Mouse (Mus musculus): ENCODE results near the gene Mvd. TPM values are rescaled to one million over a fixed set of nuclear protein-coding genes. Genes with fewer than 3 reads are reported as not detected.

Gene Mvd
- total RNA-seq, 4 experiments from 2014 or later = 19.0 to 36.1 (median 25.0) TPM

DNA sequence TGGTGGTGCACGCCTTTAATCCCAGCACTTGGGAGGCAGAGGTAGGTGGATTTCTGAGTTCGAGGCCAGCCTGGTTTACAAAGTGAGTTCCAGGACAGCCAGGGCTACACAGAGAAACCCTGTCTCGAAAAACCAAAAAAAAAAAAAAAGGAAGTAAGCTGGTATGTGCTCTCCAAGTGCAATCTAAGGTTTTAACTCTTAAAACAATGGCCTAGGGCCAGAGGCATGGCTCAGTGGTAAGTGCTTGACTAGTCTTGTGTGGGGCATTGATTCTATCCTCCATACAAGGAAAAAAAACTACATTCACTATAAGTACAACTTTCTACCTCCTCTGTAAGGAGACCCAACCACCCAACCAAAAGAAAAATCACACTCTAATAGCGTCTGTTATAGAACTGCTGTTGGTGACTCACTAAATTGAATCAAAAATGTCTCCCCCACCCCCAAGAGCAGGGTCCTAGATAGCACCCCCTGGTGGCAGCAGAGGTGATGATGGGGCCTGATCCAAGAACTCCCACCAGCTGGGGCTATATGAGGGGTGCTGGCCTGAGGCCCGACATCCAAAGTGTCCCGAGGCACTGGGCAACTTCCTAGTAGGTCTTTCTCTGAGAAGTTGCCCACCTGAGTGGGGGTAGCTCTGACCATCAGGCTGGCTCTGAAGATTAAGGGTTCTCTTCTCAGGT lies 16.1 kb upstream of the Mvd start:
- DNase-seq (ENCODE audit: low spot score in 2 of 2) = no peak

DNA sequence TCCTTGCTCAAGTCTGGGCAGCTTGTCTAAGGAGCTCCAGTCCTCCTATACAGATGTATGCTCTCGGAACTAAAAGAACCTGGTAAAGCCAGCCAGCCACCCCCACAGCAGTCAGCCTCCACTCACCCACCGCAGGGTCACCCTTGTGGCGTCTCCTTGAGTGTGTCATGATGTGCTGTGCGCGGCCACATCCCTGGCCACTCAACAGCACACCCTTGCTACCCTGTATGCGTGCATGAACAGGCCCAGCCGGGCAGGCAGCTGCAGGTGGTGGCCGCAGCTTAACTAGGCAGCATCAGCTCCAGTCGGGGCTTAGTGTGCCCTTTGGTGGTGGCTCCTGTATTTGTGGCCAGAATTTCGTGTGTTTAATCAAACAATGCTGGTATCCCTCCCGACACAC lies 13.9 kb upstream of the Mvd start:
- no peak for DNase-seq (ENCODE audit: low spot score in 2 of 2)

DNA sequence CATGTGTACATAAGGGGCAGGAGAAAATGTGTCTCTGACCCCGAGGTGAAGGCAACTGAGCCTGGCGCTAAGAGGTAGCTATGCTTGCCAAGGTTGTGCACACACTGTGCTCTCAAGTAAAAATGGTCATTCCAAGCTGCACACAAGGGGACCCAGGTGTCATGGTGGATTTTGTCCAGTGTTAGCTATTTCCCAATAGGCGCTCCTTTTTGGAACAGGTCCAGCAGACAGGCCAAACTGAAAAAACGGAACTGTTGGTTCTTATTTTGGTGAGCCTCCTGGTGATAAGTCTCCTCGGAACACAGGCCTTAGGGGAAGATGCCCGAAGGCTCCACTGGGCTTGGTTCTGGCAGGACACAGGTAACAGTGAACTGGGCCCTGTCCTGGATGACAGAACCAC lies 11.2 kb upstream of the Mvd start:
- no peak for DNase-seq (ENCODE audit: low spot score in 2 of 2)

DNA sequence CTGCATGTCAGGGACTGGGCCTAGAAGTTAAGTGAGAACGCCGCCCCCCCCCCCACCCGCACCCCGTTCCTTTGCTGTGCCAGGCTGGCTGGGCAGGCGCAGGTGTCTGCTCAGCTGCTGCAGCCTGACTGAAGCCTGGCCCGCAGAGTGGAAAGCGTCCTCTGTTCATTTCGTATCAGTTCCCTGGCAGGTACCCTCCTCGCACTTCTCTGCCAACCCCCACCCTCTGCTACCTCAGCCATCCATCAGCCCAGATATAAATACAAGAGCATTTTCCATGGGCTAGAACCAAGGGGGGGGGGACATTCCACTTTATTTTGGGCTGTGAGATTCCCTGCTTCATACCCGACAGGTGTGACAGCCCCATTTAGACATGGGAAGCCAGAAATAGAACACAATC lies 8.9 kb upstream of the Mvd start:
- no peak for DNase-seq (ENCODE audit: low spot score in 2 of 2)

DNA sequence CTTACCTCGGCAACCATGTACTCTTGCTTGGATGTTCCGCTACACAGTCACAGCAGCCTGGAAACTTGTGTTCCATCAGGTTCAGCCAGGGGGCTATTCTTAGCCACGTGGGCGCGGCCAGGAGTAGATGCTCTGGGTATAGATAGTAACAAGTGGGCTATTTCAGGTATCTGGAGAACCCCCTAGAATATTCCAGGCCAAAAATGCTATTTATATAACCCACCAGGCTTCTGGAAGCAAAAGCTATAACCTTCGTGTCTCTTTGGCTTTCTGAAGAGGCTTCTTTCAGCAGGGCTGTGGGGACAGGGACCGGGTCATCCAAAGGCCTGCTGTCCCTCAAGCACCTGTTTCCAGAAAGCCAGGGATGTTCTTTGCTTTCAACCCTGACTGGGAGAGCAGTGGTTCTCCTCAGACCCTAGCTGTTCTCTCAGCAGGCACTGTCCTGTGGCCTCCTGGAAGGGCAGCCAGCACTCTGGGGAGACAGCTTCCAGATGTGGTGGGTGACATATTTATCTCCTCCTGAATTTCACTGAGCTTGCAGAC lies 8.0 kb upstream of the Mvd start:
- no peak for DNase-seq (ENCODE audit: low spot score in 2 of 2)

DNA sequence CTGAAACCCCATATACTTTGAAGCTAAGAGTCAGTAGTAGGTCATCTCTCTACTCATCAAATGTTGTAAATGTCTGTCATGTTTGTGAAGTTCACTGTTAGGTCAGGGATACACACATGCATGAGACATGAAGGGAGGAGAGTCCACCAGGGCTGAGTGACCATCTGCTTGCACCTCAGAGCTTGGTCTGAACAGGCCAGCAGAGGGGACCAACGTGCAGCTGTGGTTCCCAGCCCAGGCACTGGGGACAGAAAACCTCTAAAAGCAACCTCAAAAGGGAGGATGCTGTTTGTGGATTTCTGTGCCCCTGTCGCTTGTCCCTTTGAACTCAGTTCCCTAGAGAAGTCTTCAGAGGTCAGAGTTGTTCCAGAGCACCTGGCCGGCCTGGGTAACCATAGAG lies 2.0 kb upstream of the Mvd start:
- DNase-seq (ENCODE audit: low spot score in 2 of 2) = no peak

DNA sequence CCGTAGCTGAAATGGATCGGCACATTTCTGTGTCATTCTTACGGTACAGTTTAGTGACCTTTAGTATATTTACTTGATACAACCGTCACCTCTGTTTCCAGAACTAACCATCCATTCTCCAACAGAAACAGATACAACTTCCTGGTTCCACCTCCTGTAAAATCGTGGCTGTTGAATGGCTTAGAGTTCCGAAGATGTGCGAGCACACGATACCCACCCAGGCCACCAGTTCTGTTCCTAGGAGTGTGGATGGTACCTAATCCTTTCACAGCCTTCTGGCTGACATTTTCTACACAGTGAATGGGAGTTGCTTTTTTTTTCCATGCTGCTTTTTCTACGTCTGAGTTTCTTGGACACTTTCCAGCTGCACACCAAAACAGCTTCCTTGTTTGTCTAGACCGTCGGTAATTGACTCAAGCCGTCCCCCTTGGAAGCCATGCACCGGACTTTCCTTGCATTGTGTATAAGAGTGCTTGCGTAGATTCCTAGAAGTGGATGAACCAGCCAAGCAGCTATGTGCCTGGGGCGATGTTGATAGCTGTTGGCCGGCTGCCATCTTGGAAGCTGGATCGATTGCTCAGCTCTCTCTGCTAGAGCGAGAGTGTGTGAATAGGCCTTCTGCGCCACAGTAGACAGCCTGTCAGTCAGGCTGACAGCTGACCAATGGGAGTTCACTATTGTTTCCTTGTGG lies 981 bp upstream of the Mvd start:
- peak; percentile 88 to 89 for DNase-seq (ENCODE audit: low spot score in 2 of 2)

DNA sequence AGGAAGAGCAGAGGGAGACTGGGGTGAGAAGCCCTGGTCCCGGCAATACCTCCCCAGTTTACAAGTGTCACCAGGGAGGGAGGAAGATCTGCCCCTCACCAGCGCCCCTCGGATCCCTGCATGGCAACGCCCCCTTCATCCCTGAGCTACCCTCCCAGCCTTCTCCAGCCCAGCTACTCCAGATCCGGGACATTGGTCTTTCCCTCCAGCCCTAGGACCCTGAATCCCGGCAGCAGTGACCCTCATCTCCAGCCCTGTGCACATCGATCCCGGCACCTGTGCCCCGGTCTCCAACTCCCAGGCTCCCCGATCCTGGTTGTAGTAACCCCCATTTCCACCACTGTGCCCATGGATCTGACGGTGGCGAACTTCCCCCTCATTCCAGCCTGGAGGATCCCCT lies 441 bp downstream of the Mvd start:
- DNase-seq (ENCODE audit: low spot score in 2 of 2) = no peak

DNA sequence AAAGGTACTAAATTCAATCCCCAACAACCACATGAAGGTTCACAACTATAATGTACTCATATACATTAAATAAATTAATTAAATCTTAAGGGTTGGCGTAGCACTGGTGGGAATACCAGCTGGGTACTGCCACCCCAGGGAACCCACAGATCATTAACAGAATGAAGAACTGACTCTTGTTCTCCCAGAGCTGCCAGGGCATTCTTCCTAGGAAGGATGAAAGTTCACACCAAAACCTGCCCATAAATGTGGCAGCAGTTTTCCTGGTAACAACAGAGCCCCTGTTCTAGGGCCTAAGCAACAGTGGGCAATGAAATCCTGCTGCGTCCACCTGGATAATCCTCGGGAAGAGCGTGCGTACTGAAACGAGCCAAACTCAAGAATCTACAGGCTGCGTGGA lies 866 bp downstream of the Mvd start:
- no peak for DNase-seq (ENCODE audit: low spot score in 2 of 2)

DNA sequence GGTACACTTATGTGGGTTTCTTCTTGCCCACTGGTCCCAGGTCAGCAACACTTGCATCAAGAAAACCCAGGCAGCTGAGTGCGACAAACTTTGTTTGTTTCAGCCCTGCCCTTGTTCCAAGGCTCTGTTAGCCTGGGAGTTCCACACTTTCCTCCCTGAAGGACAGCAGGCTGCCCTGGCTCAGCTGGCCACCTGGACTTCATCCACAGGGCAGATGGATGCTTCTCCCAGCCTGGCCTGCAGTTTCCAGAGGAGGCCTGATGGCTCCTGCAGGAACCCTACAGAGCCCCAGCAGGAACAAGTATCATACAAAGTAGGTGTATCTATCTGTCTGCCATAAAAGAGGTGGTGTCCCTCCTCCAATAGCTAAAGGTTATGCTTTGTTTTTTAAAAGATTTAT lies 1.9 kb downstream of the Mvd start:
- no peak for DNase-seq (ENCODE audit: low spot score in 2 of 2)

DNA sequence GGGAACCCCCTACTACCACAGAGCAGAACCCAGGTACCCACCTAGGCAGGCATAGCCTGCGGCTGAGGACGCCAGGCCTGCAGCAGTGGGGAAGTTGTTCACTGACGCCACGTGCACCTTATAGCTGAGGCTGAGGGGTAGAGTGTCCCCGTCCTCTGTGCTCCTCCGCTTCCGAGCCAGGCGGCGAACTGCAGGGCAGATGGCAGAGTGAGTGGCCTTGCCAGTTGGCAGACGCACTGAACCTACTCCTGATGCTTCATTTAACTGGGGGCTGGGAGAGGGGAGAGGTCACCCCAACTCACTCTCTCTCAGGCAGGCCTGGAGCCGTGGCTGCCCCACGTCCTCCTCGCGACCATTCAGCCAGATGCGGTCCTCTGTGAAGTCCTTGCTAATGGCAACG lies 3.9 kb downstream of the Mvd start:
- DNase-seq (ENCODE audit: low spot score in 2 of 2) = no peak

DNA sequence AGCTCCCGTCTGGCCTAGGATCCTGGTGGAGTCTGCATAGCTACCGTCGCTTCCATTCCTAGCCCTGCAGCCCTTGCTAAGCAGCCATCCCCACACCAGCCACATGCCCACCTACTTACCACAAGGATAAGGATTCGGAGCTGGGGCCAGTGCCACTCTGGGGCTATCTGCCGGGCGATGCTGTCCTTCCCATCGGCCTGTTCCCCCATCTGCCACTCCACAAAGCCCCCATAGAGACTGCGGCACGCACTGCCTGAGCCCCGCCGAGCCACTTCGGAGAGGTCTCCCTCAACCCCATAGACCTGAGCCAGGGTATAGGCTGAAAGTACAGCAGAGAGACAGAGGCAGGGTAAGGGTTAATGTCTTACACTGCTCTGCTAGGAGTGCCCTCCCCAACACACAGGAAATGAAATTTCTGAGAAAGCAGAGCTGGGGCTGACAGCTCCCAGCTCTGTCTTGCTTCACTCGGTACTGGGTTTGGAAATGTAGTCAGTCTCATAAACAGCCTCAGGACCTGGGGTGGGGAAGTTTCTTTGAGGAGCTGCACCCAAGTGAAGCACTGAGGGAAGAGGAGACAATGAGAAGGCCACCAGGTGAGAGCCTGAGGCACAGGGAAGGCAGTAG lies 5.4 kb downstream of the Mvd start:
- no peak for DNase-seq (ENCODE audit: low spot score in 2 of 2)

DNA sequence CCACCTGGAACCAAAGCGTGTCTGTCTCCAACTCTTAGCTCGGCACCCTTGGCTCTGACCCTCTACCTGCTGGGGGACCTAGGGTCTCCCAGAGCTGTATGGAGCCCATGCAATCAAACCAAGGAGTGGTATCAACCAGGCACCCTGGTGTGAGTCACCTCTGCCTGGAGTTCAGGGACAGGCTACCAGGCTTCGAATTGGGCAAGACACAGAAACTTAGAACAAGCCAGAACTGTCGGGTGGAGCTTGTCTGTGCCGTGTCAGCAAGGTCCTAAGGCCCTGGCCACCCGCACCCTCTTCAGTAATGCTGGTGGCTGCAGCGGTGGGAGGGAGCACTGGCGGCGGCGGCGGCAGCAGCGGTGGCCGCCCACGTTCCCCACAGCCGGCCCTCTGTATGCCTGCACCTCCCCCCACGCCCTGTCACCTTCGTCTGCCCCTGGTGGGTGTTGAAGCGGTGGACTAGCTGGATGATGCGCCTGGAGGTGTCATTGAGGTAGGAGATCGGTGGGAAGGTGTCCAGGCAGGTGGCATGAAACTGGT lies 6.6 kb downstream of the Mvd start:
- no peak for DNase-seq (ENCODE audit: low spot score in 2 of 2)

DNA sequence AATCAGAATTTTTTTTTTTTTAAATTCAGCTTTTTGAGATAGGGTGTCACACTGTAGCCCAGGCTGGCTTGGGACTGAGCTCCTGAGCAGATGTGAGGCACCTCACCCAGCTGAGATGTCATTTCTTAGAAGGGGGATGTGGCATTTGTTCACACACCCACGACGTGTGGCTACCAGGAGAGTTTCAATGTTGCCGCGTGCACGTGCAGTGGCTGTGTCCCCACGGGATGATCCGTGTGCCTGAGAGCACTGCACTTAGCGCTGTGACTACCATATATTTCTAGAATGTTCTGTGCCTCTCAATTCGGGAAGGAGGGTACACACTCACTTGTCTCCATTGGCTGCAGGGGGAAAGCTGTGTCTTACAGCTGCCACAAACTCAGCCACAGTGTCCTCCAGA lies 7.1 kb downstream of the Mvd start:
- no peak for DNase-seq (ENCODE audit: low spot score in 2 of 2)

DNA sequence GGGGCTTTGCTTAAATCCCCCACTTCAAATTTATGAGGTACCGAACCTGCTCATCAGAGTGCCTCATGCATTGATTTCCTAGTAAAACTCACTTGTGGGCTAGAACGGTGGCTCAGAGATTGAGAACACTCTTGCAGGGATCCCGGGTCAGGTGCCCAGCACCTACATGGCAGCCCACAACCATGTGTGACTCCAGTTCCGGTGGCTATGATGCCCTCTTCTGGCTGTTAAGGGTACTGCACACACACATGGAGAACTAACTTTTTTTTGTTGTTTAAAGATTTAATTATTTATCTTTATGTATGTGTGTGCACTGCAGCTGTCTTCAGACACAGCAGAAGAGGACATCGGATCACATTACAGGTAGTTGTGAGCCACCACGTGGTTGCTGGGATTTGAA lies 7.8 kb downstream of the Mvd start:
- no peak for DNase-seq (ENCODE audit: low spot score in 2 of 2)

DNA sequence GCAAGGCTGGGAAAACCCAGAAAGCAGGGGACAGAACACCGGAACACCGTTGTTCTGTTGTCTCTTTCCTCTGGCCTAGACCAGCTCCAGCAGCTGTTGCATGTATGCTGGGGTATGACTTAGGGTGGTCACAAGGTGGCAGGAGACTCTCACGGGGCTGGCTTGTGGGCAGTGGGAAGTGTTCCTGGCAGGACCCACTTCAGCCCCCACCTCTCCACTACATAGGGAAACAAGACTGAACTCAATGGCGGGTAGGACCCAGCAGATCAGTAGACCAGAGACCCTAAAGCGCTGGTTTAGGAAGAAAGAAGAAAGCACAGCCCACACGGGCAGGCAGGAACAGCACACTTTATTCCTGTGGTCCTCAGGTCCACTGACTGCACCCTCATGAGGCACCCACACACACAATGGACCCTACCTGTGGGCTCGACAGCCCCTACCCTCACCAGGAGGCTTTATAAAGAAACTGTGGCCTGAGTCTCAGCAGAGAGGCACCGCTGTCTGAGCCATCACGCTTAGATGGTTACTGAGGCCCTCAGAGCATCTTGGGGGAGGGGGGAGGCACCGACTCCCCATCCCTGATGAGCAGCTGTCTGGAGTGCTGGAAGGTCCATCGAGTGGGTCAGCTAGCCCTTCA lies 9.8 kb downstream of the Mvd start:
- DNase-seq (ENCODE audit: low spot score in 2 of 2) = no peak

DNA sequence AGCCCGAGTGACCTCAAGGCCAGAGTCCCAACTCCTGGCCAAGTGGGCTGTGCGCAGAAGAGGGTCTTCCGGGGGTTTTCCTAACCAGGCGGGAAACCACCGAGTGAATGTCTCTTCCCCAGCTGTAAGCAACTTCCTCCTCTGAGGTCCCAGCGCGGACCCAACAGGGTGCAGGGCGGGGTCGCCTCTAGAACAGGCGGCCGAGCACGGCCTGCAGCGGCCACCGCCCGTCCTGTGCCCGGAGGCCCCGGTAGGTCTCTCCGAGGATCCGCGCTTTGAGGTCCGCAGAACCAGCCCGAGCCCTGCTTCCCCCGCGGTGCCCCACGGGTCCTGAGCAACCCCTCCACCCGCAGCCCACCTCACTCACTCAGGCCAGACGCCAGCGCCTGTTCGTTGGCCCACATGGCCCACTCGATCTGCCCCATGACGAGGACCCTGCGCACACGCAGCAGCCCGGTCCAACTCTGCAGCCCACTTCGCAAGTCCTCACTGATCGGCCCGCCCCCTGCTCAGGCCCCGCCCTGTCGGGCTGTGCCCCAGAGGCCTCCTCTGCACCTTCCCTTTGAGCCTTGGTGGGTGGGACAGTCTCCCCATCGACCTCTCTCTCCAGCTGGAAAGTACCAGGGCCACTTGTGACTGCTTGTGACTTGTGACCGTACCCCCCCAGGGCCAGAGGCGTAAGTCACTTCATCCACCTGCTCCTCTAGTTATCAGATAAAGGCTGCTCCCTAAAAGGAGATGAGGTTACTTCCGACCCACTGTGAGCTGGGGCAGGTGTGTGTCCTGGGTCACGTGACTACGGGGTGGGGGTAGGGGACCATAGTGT lies 10.6 kb downstream of the Mvd start, which contains the start of gene Cyba:
Cyba (minus strand) TSS at position 488 of the 826 bp plus-strand sequence.
- no peak for DNase-seq (ENCODE audit: low spot score in 2 of 2)

DNA sequence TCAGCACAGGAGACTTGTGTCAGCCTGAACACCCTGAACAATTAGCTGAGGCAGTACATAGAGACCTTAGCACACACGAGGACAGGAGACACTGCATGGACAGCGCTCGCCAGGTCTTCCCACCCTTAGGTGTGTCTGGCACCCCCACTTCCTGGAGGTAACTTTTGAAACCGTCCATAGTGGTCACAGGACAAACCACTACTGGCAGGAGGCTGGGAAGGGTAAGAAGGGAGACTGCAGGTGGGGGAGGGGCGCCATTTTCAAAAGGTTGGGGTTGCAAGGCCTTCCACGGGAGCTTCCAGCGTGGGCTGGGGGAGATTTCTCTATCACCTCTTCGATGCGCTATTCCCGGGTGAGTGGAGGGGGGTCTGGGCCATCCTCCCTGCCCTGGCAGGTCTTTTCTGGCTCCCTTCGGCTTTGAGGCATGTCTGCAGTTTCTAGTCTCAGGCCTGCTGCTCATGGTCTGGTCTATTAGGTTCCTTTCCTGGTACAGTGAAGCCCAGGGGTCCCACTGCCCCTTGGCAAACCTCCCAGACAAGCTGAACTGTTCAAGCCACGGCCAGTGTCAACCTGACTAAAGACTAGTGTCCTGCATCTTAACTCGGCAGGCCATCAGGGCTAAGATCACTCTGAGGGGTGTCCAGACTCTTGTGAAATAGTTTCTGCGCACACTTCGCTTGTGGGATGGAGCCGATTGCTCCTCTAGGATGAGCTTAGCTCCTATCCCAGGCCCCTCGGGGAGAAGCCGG lies 11.4 kb downstream of the Mvd start:
- no peak for DNase-seq (ENCODE audit: low spot score in 2 of 2)

DNA sequence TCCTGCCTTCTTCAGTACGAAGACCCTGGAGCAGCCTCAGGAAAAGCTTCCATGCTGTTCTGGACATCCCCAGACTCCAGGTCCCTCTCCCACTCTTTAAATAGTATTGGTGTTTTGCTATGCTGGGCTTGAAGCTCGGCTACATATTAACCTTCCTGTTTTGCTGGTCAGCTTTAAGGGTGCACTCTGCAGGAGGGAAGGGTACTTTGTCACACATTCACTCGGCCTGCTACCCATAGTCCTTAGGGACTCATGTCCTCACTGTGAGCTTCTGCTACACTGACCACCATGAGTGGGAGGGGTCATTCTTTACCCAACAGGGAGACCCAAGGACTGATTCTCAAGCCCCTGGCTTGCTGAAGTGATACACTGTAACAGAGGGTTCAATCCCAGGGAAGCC lies 12.6 kb downstream of the Mvd start:
- no peak for DNase-seq (ENCODE audit: low spot score in 2 of 2)

DNA sequence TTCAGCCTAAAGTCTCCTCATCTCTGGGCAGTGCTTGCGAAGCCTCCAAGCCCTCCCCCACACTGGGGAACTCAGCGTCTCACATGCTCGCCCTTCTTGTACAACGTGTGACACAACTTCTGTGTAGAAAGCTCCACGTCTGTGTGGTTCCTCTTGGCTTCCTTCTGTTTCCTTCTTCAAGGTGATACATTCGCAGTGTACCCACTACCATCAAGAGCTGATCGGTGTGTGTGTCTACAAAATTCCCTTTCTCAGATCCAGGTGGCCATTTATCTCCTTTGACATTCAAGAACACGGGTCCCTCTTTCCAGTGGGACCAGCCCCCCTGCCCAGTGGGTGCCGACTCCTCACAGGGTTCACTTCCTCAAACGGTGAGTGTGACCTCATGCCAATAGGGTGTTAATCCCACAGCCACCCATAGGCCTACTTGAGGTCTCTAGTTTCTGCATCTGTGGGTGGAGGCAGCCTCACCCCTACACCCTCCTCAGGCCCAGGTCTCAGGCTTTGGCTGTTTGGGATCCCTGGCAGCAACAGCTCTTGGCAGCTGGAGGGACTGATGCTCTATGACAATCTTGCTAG lies 13.1 kb downstream of the Mvd start:
- DNase-seq (ENCODE audit: low spot score in 2 of 2) = no peak

Measured in layer of hippocampus, adult 8-10 months (tissue).